Mouse (Mus musculus): ENCODE measurements around the gene Cdh23.

DNA sequence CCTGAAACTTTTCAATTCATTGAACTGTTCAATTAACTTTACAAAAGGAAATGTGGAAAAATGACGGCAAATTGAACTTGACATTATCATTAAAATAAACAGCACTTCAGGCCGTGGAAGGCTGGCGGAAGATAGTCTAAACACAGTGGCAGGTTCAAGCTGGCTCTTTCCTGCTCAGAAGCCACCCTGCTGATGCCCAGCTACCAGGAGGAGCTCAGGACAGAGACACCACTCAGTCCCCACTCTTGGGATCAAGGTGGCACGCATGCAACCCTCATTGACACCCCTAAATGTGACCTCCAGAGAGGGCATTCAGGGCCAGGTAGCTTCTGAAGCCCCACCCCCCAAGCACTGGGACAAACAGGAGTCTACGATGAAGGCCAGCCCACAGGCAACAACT is 89.1 kb downstream of the Cdh23 start:
- TF ChIP-seq POLR2AphosphoS5 (IDR thresholded peaks at IDR 0.05; ENCODE audit: insufficient replicate concordance, low read depth, low read length) (no peak), CTCF (IDR thresholded peaks at IDR 0.05; ENCODE audit: low read depth, low read length) (no peak), TAL1 (conservative IDR thresholded peaks at IDR 0.05; ENCODE audit: low read depth, low read length) (no peak), GATA1 (IDR thresholded peaks at IDR 0.05; ENCODE audit: borderline replicate concordance, low read length) (no peak), GATA2 (IDR thresholded peaks at IDR 0.05; ENCODE audit: borderline replicate concordance, low read depth, low read length) (no peak)

All from G1E (cell line).